Mouse (Mus musculus) myocyte (in vitro differentiated cells): ENCODE results near the gene Epb42.

ENCODE experiments used
- CEBPB ChIP-seq: IDR thresholded peaks from 2 replicates; pipeline ENCODE4 v1.6.1; 2011; ENCODE audit warnings: mild to moderate bottlenecking, moderate library complexity; ENCODE audit not compliant: poor library complexity, insufficient read depth, severe bottlenecking
- E2F4 ChIP-seq: IDR thresholded peaks from one replicate; pipeline ENCODE4 v1.6.1; 2011; ENCODE audit warnings: mild to moderate bottlenecking, control low read depth, moderate library complexity; ENCODE audit not compliant: insufficient read depth
- MAX ChIP-seq: IDR thresholded peaks from one replicate; pipeline ENCODE4 v1.6.1; 2011; ENCODE audit warnings: low read depth, mild to moderate bottlenecking, control low read depth
- MYOD1 ChIP-seq, 3 experiments: IDR thresholded peaks; one replicate each; pipeline ENCODE4 v1.6.1; 2011; ENCODE audit warnings: control low read depth in 2 of 3, low read depth in 2 of 3, mild to moderate bottlenecking in 2 of 3, moderate library complexity in 1 of 3; ENCODE audit not compliant: insufficient read length in 2 of 3, control insufficient read depth in 1 of 3
- MYOG ChIP-seq, 3 experiments: IDR thresholded peaks; one replicate each; pipeline ENCODE4 v1.6.1; 2011; ENCODE audit warnings: control low read depth in 2 of 3, low read depth in 2 of 3, mild to moderate bottlenecking in 2 of 3; ENCODE audit not compliant: insufficient read length in 2 of 3, control insufficient read depth in 1 of 3, insufficient read depth in 1 of 3
- POLR2A ChIP-seq: IDR thresholded peaks from one replicate; pipeline ENCODE4 v1.6.1; 2011; ENCODE audit warnings: low read depth, mild to moderate bottlenecking, control low read depth, moderate library complexity; ENCODE audit not compliant: insufficient read length
- POLR2AphosphoS2 ChIP-seq: IDR thresholded peaks from one replicate; pipeline ENCODE4 v1.6.1; 2011; ENCODE audit warnings: low read depth, control low read depth; ENCODE audit not compliant: insufficient read length
- REST ChIP-seq: IDR thresholded peaks from one replicate; pipeline ENCODE4 v1.6.1; 2011; ENCODE audit warnings: mild to moderate bottlenecking, control low read depth, moderate library complexity; ENCODE audit not compliant: insufficient read depth, insufficient read length
- SRF ChIP-seq: IDR thresholded peaks from one replicate; pipeline ENCODE4 v1.6.1; 2011; ENCODE audit warnings: low read depth; ENCODE audit not compliant: control insufficient read depth, insufficient read length
- TCF12 ChIP-seq: IDR thresholded peaks from one replicate; pipeline ENCODE4 v1.6.1; 2011; ENCODE audit warnings: mild to moderate bottlenecking, control low read depth; ENCODE audit not compliant: poor library complexity, insufficient read depth, severe bottlenecking
- TCF3 ChIP-seq: IDR thresholded peaks from one replicate; pipeline ENCODE4 v1.6.1; 2011; ENCODE audit warnings: low read depth, control low read depth; ENCODE audit not compliant: insufficient read length
- USF1 ChIP-seq: IDR thresholded peaks from one replicate; pipeline ENCODE4 v1.6.1; 2011; ENCODE audit warnings: low read depth, mild to moderate bottlenecking, control low read depth, moderate library complexity

GRCm38 (mm10) chr2:121067116-121067515 is 30.2 kb upstream of the Epb42 start:
- TF ChIP-seq POLR2A (no peak), MYOD1 (IDR thresholded peaks at IDR 0.05; ENCODE audit: control insufficient read depth in 1 of 3, insufficient read length in 2 of 3, low read depth in 2 of 3) (peak in 1 of 3 experiments; percentile 20), USF1 (no peak), MYOG (IDR thresholded peaks at IDR 0.05; ENCODE audit: control insufficient read depth in 1 of 3, insufficient read depth in 1 of 3, insufficient read length in 2 of 3, low read depth in 2 of 3) (peak in 1 of 3 experiments; percentile 57), E2F4 (no peak), REST (no peak), TCF12 (no peak), MAX (no peak), POLR2AphosphoS2 (no peak), CEBPB (no peak), TCF3 (no peak), SRF (no peak)
